Mouse (Mus musculus): ENCODE data around the gene Pik3cg. TPM values are rescaled to one million over a fixed set of nuclear protein-coding genes. Genes with fewer than 3 reads are reported as not detected.

Gene Pik3cg
- total RNA-seq, 2 experiments from 2014 or later = 4.5 to 4.6 TPM

DNA sequence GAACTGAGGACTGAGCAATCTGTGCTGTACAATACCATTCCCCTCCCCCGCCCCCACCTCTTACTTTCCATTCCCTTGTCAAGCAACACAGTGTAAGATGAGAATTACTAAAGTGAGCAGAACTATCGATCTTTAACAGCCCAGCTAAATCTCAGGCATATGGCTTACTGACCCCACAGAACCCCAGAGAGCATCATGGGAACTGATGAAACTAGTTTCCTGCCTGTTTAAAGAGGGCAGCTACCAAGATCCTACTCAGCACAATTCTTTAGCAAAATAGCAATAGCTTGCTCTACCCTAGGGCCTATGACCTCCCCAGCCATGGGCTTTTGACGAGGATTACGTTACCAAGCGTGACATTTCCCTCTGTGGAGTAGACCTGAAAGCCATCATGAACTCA, 5.9 kb downstream of the Pik3cg start:
- DNase-seq (ENCODE audit: low spot score in 2 of 2) = no peak

GRCm38 (mm10) chr12:32201932-32202331, 6.5 kb downstream of the Pik3cg start:
- no peak for DNase-seq (ENCODE audit: low spot score in 2 of 2)

GRCm38 (mm10) chr12:32201070-32201585, 7.3 kb downstream of the Pik3cg start:
- DNase-seq (ENCODE audit: low spot score in 2 of 2) = no peak

DNA sequence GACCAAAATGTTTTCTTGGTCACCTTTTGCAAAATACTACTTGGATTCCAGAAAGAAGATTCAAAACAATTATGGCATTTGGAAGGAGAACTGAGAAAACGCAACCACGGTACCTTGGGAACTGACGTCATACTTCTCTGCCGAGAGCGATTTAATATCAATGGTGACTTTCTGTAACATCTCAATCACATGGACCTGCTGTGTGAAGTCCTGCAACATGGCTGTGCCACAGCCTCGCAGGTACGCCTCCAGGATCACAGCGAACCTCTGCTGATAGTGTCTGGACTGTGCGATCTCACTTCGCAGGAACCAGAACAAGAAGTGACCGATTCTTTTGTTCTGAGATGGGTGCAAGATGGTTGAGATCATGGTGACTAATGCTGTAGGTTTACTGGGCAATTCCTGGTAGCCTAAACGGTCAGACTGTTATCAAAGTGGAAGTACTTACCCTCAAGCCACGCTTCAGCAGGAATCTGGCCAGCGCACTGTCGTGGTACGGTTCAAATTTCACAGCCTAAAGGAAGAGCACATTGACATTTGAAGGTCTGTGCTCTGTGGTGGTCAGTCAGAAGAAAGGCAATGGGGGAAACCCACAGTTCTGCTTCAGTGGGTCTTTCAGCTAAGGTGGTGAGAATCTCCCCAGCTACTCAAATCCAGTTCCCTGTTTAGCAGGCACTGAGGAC, 7.9 kb downstream of the Pik3cg start:
- DNase-seq (ENCODE audit: low spot score in 2 of 2) = no peak

DNA sequence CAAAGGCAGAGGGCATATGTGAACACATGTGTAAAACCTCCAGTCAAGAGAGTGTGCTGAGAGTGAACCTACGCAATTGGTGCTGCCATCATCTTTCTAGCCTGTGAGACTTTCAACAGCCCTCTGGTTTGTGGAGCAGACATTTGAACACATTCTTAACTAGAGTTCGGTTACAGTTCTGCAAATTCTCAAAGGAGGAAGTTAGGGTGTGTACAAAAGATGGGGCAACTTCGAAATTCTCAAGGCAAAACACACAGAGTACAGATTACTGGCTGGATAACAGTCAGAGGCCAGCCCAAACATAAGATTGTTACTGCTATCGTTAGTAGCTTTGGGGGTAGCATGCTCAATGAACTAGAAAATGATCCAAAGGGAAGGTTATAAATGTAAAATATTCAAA, 9.0 kb downstream of the Pik3cg start:
- DNase-seq (ENCODE audit: low spot score in 2 of 2) = no peak

GRCm38 (mm10) chr12:32198025-32198424, 10.4 kb downstream of the Pik3cg start:
- DNase-seq (ENCODE audit: low spot score in 2 of 2) = no peak

GRCm38 (mm10) chr12:32195000-32195399, 13.5 kb downstream of the Pik3cg start:
- no peak for DNase-seq (ENCODE audit: low spot score in 2 of 2)

DNA sequence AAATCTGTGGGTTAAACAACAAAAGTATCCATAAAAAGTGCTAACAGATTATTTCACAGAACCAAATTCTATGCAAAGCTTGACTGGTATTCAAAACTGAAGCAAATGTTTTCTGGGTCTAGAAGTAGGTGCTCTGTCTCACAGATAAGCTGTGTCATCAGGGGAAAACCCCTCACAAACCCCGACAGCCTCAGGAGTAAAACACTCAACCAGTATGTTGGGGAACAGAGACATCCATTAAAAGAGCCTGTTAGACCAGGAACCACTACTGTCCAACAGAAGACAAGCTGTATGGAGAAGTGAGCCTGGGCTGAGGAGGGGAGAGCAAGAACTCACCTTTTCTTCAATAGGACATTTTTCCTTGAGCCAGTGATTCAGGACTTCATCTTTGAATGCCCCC, 14.1 kb downstream of the Pik3cg start:
- no peak for DNase-seq (ENCODE audit: low spot score in 2 of 2)

GRCm38 (mm10) chr12:32190927-32191326, 17.5 kb downstream of the Pik3cg start:
- DNase-seq (ENCODE audit: low spot score in 2 of 2) = no peak

- no peak for DNase-seq (ENCODE audit: low spot score in 2 of 2)
These were observed 20.7 kb downstream of the Pik3cg start for GRCm38 (mm10) chr12:32187668-32188236.

- DNase-seq (ENCODE audit: low spot score in 2 of 2) = no peak
These were observed 21.7 kb downstream of the Pik3cg start for GRCm38 (mm10) chr12:32186627-32187255.

- no peak for DNase-seq (ENCODE audit: low spot score in 2 of 2)
These were observed 23.6 kb downstream of the Pik3cg start for GRCm38 (mm10) chr12:32184874-32185273.

DNA sequence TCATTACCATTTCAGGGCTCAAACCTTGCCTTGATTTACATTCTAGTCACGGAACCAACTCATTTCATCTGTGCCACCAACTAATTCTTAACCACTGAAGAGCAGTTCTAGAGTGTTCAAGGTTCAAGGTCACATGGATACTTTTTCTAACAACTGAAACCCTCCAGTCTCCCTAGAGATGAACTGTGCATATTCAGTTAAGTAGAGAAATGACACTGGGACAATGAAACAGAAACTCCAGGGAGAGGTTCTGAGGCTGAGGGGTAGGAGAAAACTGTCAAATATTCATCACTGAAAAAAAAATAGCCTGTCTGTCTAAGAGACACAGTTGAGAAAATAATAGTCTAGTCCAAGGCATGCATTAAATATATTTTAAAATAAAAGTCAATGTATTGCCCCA, 24.9 kb downstream of the Pik3cg start:
- DNase-seq (ENCODE audit: low spot score in 2 of 2) = no peak

GRCm38 (mm10) chr12:32182632-32183419, 25.6 kb downstream of the Pik3cg start:
- DNase-seq (ENCODE audit: low spot score in 2 of 2) = no peak

GRCm38 (mm10) chr12:32181885-32182284, 26.6 kb downstream of the Pik3cg start:
- no peak for DNase-seq (ENCODE audit: low spot score in 2 of 2)

GRCm38 (mm10) chr12:32174437-32174836, 34.0 kb downstream of the Pik3cg start:
- no peak for DNase-seq (ENCODE audit: low spot score in 2 of 2)

DNA sequence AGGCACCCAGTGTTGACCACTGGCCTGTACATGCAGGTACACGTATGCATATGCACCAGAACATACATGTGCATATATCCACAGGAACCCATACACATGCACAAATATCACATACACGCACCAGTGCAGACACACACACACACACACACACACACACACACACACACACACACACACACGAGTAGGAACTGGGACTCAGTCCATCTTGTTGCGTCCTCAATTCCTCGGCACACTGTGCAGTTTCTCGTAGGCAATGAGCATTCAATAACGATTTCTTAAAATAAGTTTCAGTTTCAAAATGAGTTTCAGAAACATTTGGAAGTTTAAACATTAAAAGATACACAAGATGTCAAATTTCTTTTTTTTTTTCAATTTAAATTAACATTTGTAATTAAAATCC, 35.6 kb downstream of the Pik3cg start:
- no peak for DNase-seq (ENCODE audit: low spot score in 2 of 2)

- no peak for DNase-seq (ENCODE audit: low spot score in 2 of 2)
These were observed 39.3 kb downstream of the Pik3cg start for GRCm38 (mm10) chr12:32169164-32169563.

DNA sequence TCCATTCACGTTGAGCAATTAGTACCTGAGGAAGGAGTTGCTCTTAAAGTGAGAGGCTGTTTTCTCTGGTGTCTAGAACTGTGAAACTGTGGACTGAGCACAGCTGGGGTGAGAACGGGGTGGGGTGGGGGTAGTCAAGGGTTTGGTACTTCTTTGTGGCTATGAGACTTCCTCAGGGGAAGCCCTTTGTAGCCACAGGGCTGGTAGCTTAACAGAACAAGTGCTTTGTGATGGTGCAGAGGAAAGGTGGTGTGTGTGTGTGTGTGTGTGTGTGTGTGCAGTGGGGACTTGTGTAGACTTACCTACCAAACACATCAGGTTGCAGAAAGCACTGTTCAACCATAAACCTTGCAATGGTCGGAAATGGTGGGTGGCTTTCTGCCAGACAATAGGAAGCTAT, 39.7 kb downstream of the Pik3cg start:
- DNase-seq (ENCODE audit: low spot score in 2 of 2) = no peak

- DNase-seq (ENCODE audit: low spot score in 2 of 2) = no peak
These were observed 44.8 kb downstream of the Pik3cg start for GRCm38 (mm10) chr12:32163706-32164105.

DNA sequence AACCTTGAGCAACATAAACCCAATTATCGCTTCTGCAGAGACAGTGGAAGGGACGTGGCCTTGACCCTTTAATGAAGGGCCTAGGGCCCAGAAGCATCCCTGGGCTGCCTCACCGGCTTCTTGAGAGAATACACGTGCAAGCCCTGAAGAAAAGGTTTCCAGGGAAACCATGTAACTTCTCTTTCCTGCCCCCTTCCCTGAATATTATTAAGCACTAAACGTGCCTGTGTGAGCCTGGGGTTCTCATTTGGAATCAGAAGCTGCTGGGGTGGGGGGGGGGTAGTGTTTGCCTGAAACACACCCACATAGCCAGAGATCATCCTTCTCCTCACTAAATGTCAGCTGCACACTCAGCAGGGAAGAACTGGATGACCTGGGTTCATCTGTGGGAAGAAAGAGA, 49.7 kb downstream of the Pik3cg start:
- DNase-seq (ENCODE audit: low spot score in 2 of 2) = no peak

DNA sequence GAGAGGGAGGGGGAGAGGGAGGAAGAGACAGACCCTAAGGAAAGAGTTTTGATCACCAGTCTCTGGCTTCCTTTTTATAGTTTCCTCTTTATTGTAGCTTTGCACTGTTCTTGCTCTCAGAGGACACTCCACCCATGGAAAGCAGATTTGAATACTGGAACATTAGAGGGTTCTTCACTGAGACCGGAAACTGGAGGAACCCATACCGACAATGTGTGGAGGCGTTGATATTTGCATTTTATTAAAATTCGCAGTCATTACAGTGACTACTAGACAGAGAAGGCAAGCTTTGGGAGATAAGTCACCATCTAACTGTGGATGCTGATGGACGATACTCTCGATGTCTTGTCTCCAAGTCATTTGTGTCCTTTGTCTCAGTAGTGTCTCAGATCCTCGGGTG, 61.9 kb downstream of the Pik3cg start:
- no peak for DNase-seq (ENCODE audit: low spot score in 2 of 2)

Data from layer of hippocampus, postnatal 14 days (tissue).